Mouse (Mus musculus) mesoderm, embryonic 11.5 days (tissue): Measurements from ENCODE around the gene Ptprt.
A peak's percentile ranks its signal among the peaks of the same experiment; 100 is the strongest.

Experiments
- DNase-seq: peaks from one replicate; pipeline ENCODE4 v3.0.0-alpha.2; 2012; ENCODE audit warnings: low read depth, low spot score

The Ptprt gene

DNA sequence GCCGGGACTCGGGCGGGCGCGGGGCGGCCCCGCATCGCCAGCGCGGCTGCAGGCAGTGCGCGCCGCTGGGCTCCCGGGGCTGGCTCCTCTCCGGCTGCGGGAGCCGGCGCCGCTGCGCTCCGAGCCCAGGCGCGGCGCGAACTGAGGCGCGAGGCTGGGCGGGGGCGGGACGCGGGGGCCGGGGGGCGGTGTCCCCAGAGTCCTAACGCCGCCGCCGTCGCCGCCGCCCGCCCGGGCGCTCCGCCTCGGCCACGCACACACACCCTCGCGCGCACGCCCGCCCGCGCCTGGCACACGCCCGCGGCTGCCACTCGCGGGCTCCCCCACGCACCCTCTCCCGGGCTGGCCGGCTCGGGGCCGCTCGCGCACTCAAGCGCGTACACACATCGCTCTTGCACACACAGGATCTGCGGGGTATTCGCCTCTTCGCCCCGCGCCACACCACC lies at the start of gene Ptprt:
Ptprt (minus strand) TSS at position 207 of the 446 bp plus-strand sequence.
- DNase-seq, result no peak

GRCm38 (mm10) chr2:162710443-162710842 lies 49.5 kb upstream of the Ptprt start:
- DNase-seq, result no peak

- DNase-seq, result no peak
Measured at GRCm38 (mm10) chr2:162699691-162700090, 38.7 kb upstream of the Ptprt start.

GRCm38 (mm10) chr2:162699036-162699435 lies 38.1 kb upstream of the Ptprt start:
- DNase-seq, result no peak

GRCm38 (mm10) chr2:162698068-162698467 lies 37.1 kb upstream of the Ptprt start:
- DNase-seq, result no peak

DNA sequence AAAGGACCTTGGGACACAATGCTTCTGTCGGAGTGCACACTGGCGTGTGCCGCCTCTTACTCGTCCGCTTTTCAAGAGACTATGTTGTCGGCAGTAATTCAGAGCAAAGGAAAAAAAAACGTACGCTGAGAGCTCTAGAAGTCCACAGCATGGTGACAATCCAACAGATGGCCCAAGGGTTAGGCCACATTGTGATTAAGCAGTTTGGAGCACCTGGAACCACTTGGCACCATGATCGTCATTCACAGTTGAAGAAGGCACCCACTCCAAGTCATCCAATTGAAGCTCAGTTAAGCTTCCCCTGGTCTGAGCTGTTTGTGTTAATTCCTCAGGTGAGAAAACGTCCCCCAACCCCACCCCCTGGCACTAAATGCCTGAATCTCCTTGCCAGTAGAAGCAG lies 36.2 kb upstream of the Ptprt start:
- no peak for DNase-seq

DNA sequence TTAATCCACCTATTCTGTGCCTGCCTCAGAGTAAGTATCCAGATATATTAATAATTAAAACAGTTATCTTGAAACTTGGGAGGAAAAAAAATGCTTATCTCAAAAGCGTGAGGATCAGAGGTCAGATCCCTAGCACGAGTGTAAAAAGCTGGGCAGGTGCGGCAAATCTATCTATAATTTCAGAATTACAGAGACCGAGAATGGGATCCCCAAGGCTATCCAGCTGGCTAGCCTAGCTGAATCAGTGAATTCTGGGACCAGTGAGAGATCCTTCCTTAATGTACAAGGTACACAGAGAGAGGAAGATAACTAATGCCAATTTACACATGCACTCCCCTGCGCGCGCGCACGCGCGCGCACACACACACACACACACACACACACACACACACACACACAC lies 31.2 kb upstream of the Ptprt start:
- DNase-seq, result no peak

- peak; percentile 54 for DNase-seq
Measured at GRCm38 (mm10) chr2:162682674-162683073, 21.7 kb upstream of the Ptprt start.

DNA sequence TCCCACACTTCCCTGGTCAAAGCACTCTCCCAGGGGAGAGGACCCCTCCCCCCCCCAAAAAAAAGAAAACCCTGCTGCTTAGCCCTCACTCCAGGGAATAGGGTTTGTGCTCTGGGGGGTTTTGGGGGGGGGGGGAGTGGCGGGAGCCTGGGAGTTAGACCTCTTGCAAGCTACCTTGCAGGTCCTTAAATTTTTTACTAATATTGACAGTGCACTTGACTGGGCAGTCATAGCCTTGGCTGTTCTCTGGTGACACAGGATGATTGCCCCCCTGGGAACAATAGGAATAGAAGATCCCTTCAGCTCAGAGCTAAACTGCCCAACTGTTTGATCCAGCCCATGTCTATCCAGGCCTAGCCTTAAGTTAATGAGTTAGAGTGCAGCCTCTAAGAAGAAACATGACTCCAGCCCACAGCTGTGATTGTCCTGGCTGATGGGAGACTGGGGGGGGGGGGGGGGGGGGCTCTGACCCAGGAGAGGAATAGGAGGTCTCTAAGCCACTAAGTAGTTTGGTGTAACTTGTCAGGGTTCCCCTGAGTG lies 1.6 kb upstream of the Ptprt start:
- peak; percentile 39 for DNase-seq

DNA sequence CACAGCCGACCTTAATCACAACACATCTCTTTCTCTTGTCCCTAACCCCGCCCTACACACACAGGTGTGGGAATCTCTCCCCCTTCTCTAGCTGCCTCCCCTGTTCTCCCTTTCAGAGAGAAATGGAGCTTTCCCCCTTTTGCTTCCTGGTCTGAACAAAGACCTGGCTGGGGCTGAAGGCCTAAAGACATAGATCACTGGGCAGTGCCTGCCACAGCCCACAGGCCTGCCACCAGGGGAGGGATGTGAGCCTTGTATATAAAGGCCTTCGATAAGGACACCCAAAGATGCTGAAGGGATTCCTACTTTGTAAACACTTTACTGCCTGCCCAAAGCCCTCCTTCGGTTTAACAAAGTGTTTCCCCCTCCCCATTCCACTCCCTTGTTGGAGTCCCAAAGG lies 786 bp upstream of the Ptprt start:
- no peak for DNase-seq

DNA sequence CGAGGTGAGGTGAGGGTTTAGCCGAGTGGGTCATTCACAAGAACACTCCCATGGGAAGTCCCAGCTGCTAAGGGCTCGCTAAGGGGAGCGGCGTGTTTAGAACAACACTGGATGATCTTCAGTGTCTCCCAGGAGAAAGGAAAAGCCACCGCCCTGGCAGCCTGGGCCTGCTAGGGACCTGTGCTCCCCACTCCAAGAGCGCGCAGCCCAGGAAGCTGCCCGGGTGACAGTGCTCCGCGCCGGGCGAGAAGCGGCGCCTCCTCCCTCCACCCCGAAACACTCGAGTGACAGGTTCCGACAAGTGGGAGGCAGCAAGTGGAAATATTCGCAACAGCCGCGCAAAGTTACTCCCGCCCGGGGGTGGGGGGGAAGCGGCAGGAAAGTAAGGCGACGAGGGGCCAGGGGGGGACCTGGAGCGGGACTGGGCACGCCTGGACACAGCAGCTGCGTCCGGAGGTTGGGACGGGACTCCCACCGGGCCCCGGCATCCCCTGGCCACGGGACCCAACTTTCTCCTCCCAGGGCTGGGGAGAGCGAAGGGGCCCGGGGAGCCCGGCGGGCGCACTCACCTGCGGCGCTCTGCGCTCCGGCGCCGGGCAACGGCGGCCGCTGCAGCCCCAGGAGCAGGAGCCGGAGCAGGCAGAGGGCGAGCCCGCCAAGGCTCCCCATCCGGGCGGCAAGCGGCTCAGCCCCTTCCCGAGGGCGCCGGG lies 561 bp downstream of the Ptprt start:
- no peak for DNase-seq

GRCm38 (mm10) chr2:162658997-162659396 lies 1.9 kb downstream of the Ptprt start:
- DNase-seq, result peak; percentile 89

DNA sequence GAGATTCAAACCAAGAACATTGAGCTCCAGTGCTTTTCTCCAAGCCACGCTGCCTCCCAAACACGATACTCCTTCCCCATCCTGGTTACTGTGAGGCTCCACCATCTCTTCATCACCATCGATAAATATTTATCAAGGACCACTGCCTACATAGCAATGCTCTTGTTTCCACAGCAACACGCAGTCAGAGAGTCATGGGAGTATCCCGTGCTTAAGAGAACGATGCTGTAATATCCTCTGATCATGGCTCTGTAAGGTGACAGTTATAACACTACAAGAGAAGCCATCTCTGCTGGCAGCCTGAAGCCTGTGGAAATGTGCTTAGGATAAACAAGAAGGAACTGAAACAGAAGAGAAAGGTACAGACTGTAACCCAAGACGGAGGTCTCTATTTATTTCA lies 3.4 kb downstream of the Ptprt start:
- no peak for DNase-seq

DNA sequence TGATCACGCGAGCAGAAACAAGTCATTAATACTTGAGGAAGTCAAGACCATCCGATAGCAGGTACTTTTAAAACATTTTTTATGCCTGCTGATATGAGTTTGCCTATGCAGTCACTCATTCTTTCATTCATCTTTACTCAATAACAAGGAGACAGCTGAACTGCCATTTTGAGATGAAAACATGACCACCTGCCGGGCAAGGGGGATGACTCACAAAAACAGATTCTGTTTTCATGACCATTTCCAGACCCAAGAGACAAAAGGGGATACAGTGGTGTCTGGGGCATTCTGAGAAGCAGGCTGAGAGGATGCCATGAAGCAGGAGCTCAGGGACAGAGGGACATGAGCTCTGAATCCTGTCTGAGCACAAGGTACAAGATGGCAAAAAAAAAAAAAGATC lies 6.5 kb downstream of the Ptprt start:
- DNase-seq, result no peak

DNA sequence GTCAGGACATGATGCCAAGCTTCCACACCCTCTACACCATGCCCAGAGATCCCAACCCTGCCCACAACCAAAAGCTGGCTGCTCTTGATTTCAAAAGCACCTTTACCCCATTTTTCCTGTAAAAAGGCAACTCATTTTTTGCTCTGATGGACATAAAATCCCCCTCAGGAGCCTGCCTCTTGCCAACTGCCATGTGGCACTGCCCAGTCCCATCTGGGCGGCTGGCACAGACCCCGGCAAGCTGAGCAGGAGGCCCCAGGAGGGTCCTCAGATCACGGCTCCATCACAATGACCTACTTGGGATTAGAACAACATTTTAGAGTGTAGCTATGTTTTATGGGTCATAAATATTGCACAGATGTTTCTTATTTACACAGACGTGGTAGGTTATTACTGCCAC lies 22.3 kb downstream of the Ptprt start:
- DNase-seq, result no peak

DNA sequence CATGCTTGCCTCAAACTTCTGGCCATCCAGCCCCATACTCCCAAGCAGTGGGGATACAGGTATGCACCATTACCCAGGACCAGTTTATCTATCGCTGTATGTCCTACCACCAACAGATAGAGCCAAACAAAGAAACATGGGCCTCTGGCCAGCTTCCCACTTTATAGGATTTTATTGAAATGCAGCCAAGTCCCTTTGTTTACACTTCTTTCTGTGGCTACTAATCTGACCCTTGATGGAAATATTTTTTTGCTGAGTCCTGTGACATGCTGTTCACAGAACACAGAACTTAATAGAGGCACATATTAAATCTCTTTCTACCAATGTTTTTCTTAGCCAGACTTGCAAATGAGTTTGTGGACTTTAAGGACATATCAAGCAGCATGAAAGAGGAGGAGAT lies 23.4 kb downstream of the Ptprt start:
- no peak for DNase-seq

DNA sequence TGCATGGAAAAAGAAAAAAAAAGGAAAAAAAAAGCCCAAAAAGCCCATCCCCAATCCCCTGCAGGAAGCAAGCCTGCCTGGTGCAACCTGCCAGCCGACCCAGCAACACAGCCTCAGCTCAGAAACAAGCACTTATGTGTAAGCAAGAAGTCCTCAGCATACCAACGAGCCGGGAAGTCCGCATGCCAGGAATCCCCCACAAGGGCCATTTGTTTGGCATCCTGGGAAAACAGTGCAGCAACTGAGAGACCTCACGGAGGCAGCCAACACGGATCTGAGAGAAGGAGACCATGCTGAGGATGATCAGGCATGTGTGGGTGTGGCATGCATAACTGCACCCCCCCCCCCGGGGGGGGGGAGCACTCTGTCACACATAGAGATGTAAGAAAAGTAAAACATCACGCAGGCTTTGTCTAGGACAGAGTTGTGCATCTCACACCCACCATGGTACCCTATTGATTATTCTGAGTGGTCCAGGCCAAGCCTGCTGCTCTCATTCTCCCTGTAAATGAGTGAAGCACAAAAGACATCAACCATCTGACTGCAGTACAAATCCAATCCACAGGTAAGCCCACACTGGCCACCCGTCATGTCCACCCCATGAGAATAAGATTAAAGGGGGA lies 24.4 kb downstream of the Ptprt start:
- DNase-seq, result no peak

DNA sequence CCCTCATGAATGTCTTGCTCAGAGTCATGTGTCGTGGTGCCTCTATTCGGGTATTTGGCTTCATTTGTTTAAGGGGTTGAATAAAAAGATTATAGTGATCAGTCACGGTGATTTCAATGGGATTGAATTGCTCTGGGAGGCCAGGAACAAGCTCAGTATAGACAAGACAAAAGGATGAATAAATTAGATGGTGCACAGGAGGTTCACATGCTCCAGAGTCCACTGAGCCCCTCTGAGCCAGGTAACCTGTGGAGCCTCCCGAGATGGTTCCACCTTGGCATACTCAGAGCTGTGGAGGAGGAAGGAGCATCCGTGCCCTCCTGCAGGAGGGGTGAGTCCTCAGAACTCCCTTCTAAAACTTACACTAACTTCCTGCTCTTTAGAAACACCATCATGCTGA lies 26.0 kb downstream of the Ptprt start:
- no peak for DNase-seq

DNA sequence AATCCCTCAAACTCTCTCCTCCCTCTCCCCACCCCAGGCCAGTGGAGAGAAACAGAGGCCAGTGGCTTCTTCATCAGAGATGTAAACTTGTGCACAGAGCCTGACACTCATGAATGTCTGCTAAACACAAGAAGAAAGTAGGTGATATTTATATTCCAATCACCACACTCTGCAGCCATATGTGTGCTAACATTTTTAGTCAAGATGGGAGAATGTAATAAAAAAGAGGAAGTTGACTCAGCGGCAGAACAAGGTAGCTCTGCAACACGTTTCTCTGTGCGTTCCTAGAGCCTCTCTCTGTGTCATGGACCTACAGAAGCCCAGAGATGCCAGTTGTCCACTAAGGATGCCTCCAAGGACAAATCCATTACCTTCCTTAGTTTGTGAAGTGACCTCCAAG lies 34.9 kb downstream of the Ptprt start:
- no peak for DNase-seq

DNA sequence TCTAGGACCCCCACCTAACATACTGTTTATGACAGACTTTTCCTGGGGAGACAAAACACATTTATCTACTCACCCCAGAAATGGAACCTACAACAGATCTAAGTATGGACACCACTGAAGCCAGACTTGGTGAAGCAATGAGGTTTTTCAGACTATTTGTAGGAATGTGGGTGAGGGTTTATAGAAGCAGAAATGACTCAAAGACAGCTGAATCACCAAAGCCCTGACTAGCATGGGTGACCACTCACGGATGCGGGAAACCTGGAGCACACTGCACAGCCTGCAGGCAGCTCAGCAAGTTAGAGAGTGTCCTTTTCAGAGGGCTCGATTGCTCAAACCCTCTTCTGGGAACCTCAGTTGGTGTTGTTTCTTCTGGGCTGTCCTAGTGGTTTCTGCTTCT lies 36.2 kb downstream of the Ptprt start:
- DNase-seq, result no peak

DNA sequence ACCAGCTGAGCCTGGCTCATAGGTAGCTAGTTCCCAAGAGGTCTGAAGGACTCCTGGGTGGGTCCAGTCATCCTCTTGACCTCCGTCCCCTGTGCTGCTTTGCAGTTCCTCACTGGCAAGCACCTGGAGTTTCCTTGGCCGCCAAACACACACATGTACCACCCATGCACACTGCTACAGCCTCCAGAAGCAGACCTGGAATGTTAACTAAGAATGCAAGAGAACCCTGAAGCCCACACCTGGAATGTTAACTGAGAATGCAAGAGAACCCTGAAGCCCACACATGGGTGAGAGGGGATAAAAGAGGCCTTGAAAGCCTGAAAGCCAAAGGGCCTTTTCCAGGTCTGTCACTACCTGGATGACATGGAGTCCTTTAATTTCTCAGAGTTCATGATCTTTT lies 46.7 kb downstream of the Ptprt start:
- no peak for DNase-seq

DNA sequence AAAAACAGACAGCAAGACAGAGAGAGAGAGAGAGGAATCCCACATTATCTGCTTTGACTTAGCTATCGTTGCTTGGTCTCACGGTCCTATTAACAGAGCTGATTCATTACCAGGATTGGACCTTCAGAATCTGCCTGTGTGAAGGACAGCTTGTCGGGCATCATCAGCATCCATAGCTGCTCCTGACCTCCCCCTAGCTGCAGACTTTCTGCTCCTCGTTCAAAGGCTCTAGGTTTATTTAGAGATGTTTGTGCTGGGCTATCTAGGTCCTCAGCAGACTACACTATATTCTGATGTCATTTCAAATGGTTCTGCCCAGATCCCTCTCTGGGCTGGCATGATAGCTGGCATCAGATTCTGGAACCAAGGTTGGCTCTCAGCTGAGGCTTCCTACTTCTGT lies 47.5 kb downstream of the Ptprt start:
- no peak for DNase-seq

- no peak for DNase-seq
Measured at GRCm38 (mm10) chr2:162602721-162603120, 58.2 kb downstream of the Ptprt start.
